Mouse (Mus musculus): ENCODE measurements around the gene Drg2.

GRCm38 (mm10) chr11:60475668-60476362 lies 21.4 kb downstream of the Drg2 start:
- TF ChIP-seq POLR2A (IDR thresholded peaks at IDR 0.05; ENCODE audit: borderline replicate concordance, extremely low read depth, low read depth, low read length), result no peak
- TF ChIP-seq CTCF (IDR thresholded peaks at IDR 0.05; ENCODE audit: insufficient read depth, low read length), result no peak

All from lung, adult 2 months (tissue).